Mouse (Mus musculus): ENCODE results near the gene Def8.
"Not testable (repeated sequence)": the region's sequence is repeated elsewhere in the genome, so short reads cannot be mapped to it uniquely, and the experiment has no call there.

Def8 gene

GRCm38 (mm10) chr8:123412560-123413170 is 10.7 kb upstream of the Def8 start:
- peak in 1 of 2 experiments; percentile 38 for DNase-seq (ENCODE audit: low spot score in 2 of 2)

GRCm38 (mm10) chr8:123414255-123414654 is 9.1 kb upstream of the Def8 start:
- no peak for DNase-seq (ENCODE audit: low spot score in 2 of 2)

GRCm38 (mm10) chr8:123414997-123415696 is 8.2 kb upstream of the Def8 start:
- DNase-seq (ENCODE audit: low spot score in 2 of 2), result peak in 1 of 2 experiments; percentile 18

- DNase-seq (ENCODE audit: low spot score in 2 of 2), result no peak
These were observed 7.1 kb upstream of the Def8 start for GRCm38 (mm10) chr8:123415967-123416943.

GRCm38 (mm10) chr8:123416944-123417555 is 6.3 kb upstream of the Def8 start:
- no peak for DNase-seq (ENCODE audit: low spot score in 2 of 2)

- no peak for DNase-seq (ENCODE audit: low spot score in 2 of 2)
These were observed 3.6 kb upstream of the Def8 start for GRCm38 (mm10) chr8:123419711-123420110.

- DNase-seq (ENCODE audit: low spot score in 2 of 2), result no peak
These were observed 2.6 kb upstream of the Def8 start for GRCm38 (mm10) chr8:123420525-123421281.

- no peak for DNase-seq (ENCODE audit: low spot score in 2 of 2)
These were observed 2.0 kb upstream of the Def8 start for GRCm38 (mm10) chr8:123421325-123421724.

GRCm38 (mm10) chr8:123422056-123422780 is 1.1 kb upstream of the Def8 start:
- DNase-seq (ENCODE audit: low spot score in 2 of 2), result peak; percentile 48 to 75

- no peak for DNase-seq (ENCODE audit: low spot score in 2 of 2)
These were observed 557 bp upstream of the Def8 start for GRCm38 (mm10) chr8:123422781-123423159.

- no peak for DNase-seq (ENCODE audit: low spot score in 2 of 2)
These were observed 3.5 kb downstream of the Def8 start for GRCm38 (mm10) chr8:123426511-123427509.

- no peak for DNase-seq (ENCODE audit: low spot score in 2 of 2)
These were observed 4.4 kb downstream of the Def8 start for GRCm38 (mm10) chr8:123427639-123428275.

GRCm38 (mm10) chr8:123428343-123428893 is 5.1 kb downstream of the Def8 start:
- DNase-seq (ENCODE audit: low spot score in 2 of 2), result no peak

GRCm38 (mm10) chr8:123428939-123429721 is 5.8 kb downstream of the Def8 start:
- no peak for DNase-seq (ENCODE audit: low spot score in 2 of 2)

- DNase-seq (ENCODE audit: low spot score in 2 of 2), result not testable (repeated sequence)
These were observed 6.3 kb downstream of the Def8 start for GRCm38 (mm10) chr8:123429722-123430013.

- DNase-seq (ENCODE audit: low spot score in 2 of 2), result not testable (repeated sequence)
These were observed 7.6 kb downstream of the Def8 start for GRCm38 (mm10) chr8:123430936-123431335.

- DNase-seq (ENCODE audit: low spot score in 2 of 2), result no peak
These were observed 8.5 kb downstream of the Def8 start for GRCm38 (mm10) chr8:123431616-123432365.
